Mouse (Mus musculus): Measurements from ENCODE around the gene Txk. TPM values are rescaled to one million over a fixed set of nuclear protein-coding genes. Genes with fewer than 3 reads are reported as not detected.

Gene Txk
- total RNA-seq, 1 experiment: 0.09 TPM

- DNase-seq (ENCODE audit: low read depth, low spot score): peak; percentile 36
- Histone ChIP-seq H3K27ac (ENCODE audit: insufficient read depth, low read depth, low read length, poor library complexity, severe bottlenecking) (no peak overlapping the region), H3K9me3 (ENCODE audit: control insufficient read depth, insufficient read depth, low read depth, low read length) (no peaks in the 10 kb centered on the region), H3K36me3 (ENCODE audit: control insufficient read depth, insufficient read depth, low read length, poor library complexity, severe bottlenecking) (no peaks in the 10 kb centered on the region), H3K9ac (ENCODE audit: insufficient read depth, low read depth, low read length, poor library complexity, severe bottlenecking) (peak overlapping the region; percentile 28; the same call in 1 of the 2 replicates), H3K4me3 (ENCODE audit: insufficient read depth in 1 of 2, low read depth in 1 of 2, low read length in 2 of 2, poor library complexity in 1 of 2, severe bottlenecking in 1 of 2) (peak overlapping the region; percentile 60 to 63), H3K4me1 (ENCODE audit: control insufficient read depth in 2 of 2, insufficient read depth in 2 of 2, low read length in 2 of 2, poor library complexity in 1 of 2) (peaks cover 1 to 5% of the 10 kb centered on the region in 2 experiments; a peak in 2 of 4 replicates)
- in situ Hi-C loops (cut with MboI; ENCODE audit: low sequenced_read_pairs in 2 of 2, unreplicated experiment in 2 of 2): no loop called here
- TF ChIP-seq ZC3H11A (IDR thresholded peaks at IDR 0.05; ENCODE audit: borderline replicate concordance, low read depth, low read length): no peak
- no peak for TF ChIP-seq MAFK (IDR thresholded peaks at IDR 0.05; ENCODE audit: insufficient read depth, low read depth, low read length)
- TF ChIP-seq HCFC1 (IDR thresholded peaks at IDR 0.05; ENCODE audit: borderline replicate concordance, insufficient read depth, low read length): no peak
- TF ChIP-seq CHD2 (IDR thresholded peaks at IDR 0.05; ENCODE audit: low read depth, low read length): no peak
- no peak for TF ChIP-seq ZNF384 (IDR thresholded peaks at IDR 0.05; ENCODE audit: low read depth, low read length)
Observed at GRCm38 (mm10) chr5:72647958-72648595, 104.5 kb downstream of the Txk start.

- Histone ChIP-seq H3K36me3 (ENCODE audit: control insufficient read depth, insufficient read depth, low read length, poor library complexity, severe bottlenecking) (no peaks in the 10 kb centered on the region), H3K27ac (ENCODE audit: insufficient read depth, low read depth, low read length, poor library complexity, severe bottlenecking) (no peak within 1 kb of the TSS), H3K9me3 (ENCODE audit: control insufficient read depth, insufficient read depth, low read depth, low read length) (no peaks in the 10 kb centered on the region), H3K4me3 (ENCODE audit: insufficient read depth in 1 of 2, low read depth in 1 of 2, low read length in 2 of 2, poor library complexity in 1 of 2, severe bottlenecking in 1 of 2) (peak within 1 kb of the TSS; percentile 60 to 63), H3K9ac (ENCODE audit: insufficient read depth, low read depth, low read length, poor library complexity, severe bottlenecking) (peak within 1 kb of the TSS; percentile 28; the same call in 1 of the 2 replicates), H3K4me1 (ENCODE audit: control insufficient read depth in 2 of 2, insufficient read depth in 2 of 2, low read length in 2 of 2, poor library complexity in 1 of 2) (peaks cover 1 to 5% of the 10 kb centered on the region in 2 experiments; a peak in 2 of 4 replicates)
- in situ Hi-C loops (cut with MboI; ENCODE audit: low sequenced_read_pairs in 2 of 2, unreplicated experiment in 2 of 2): no loop called here
- DNase-seq (ENCODE audit: low read depth, low spot score): peak; percentile 60
- TF ChIP-seq ZNF384 (IDR thresholded peaks at IDR 0.05; ENCODE audit: low read depth, low read length): no peak
Observed at GRCm38 (mm10) chr5:72647418-72647907, 105.1 kb downstream of the Txk start, which contains the start of gene Nipal1. Nipal1 (plus strand) TSS chr5:72647795.

GRCm38 (mm10) chr5:72646996-72647395 is 105.6 kb downstream of the Txk start:
- in situ Hi-C loops (cut with MboI; ENCODE audit: low sequenced_read_pairs in 2 of 2, unreplicated experiment in 2 of 2): no loop called here

GRCm38 (mm10) chr5:72646131-72646530 is 106.4 kb downstream of the Txk start:
- peaks cover 1 to 5% of the 10 kb centered on the region in 2 experiments; a peak in 2 of 4 replicates for H3K4me1 ChIP-seq (ENCODE audit: control insufficient read depth in 2 of 2, insufficient read depth in 2 of 2, low read length in 2 of 2, poor library complexity in 1 of 2)
- H3K36me3 ChIP-seq (ENCODE audit: control insufficient read depth, insufficient read depth, low read length, poor library complexity, severe bottlenecking): no peaks in the 10 kb centered on the region
- no peaks in the 10 kb centered on the region for H3K9me3 ChIP-seq (ENCODE audit: control insufficient read depth, insufficient read depth, low read depth, low read length)
- no peak for TF ChIP-seq ZC3H11A (IDR thresholded peaks at IDR 0.05; ENCODE audit: borderline replicate concordance, low read depth, low read length)
- no peak for TF ChIP-seq ZNF384 (IDR thresholded peaks at IDR 0.05; ENCODE audit: low read depth, low read length)
- TF ChIP-seq MAFK (IDR thresholded peaks at IDR 0.05; ENCODE audit: insufficient read depth, low read depth, low read length): no peak
- TF ChIP-seq HCFC1 (IDR thresholded peaks at IDR 0.05; ENCODE audit: borderline replicate concordance, insufficient read depth, low read length): no peak
- TF ChIP-seq CHD2 (IDR thresholded peaks at IDR 0.05; ENCODE audit: low read depth, low read length): no peak
- no peak overlapping the region for H3K4me3 ChIP-seq (ENCODE audit: insufficient read depth in 1 of 2, low read depth in 1 of 2, low read length in 2 of 2, poor library complexity in 1 of 2, severe bottlenecking in 1 of 2)
- DNase-seq (ENCODE audit: low read depth, low spot score): peak; percentile 38
- H3K27ac ChIP-seq (ENCODE audit: insufficient read depth, low read depth, low read length, poor library complexity, severe bottlenecking): no peak overlapping the region
- no peak overlapping the region for H3K9ac ChIP-seq (ENCODE audit: insufficient read depth, low read depth, low read length, poor library complexity, severe bottlenecking)
- in situ Hi-C loops (cut with MboI; ENCODE audit: low sequenced_read_pairs in 2 of 2, unreplicated experiment in 2 of 2): no loop called here

More at GRCm38 (mm10) chr5:72646996-72647395, 105.6 kb downstream of the Txk start:
- Histone ChIP-seq H3K9me3 (ENCODE audit: control insufficient read depth, insufficient read depth, low read depth, low read length) (no peaks in the 10 kb centered on the region), H3K4me1 (ENCODE audit: control insufficient read depth in 2 of 2, insufficient read depth in 2 of 2, low read length in 2 of 2, poor library complexity in 1 of 2) (peaks cover 1 to 5% of the 10 kb centered on the region in 2 experiments; a peak in 2 of 4 replicates), H3K4me3 (ENCODE audit: insufficient read depth in 1 of 2, low read depth in 1 of 2, low read length in 2 of 2, poor library complexity in 1 of 2, severe bottlenecking in 1 of 2) (peak overlapping the region in 1 of 2 experiments; percentile 60; a peak in 2 of 4 replicates), H3K36me3 (ENCODE audit: control insufficient read depth, insufficient read depth, low read length, poor library complexity, severe bottlenecking) (no peaks in the 10 kb centered on the region), H3K9ac (ENCODE audit: insufficient read depth, low read depth, low read length, poor library complexity, severe bottlenecking) (no peak overlapping the region), H3K27ac (ENCODE audit: insufficient read depth, low read depth, low read length, poor library complexity, severe bottlenecking) (no peak overlapping the region)
- no peak for TF ChIP-seq CHD2 (IDR thresholded peaks at IDR 0.05; ENCODE audit: low read depth, low read length)
- no peak for TF ChIP-seq ZC3H11A (IDR thresholded peaks at IDR 0.05; ENCODE audit: borderline replicate concordance, low read depth, low read length)
- TF ChIP-seq ZNF384 (IDR thresholded peaks at IDR 0.05; ENCODE audit: low read depth, low read length): no peak
- TF ChIP-seq MAFK (IDR thresholded peaks at IDR 0.05; ENCODE audit: insufficient read depth, low read depth, low read length): no peak
- TF ChIP-seq HCFC1 (IDR thresholded peaks at IDR 0.05; ENCODE audit: borderline replicate concordance, insufficient read depth, low read length): no peak
- no peak for DNase-seq (ENCODE audit: low read depth, low spot score)

Other genes with a start within 250 kb of the Txk start
- 0.21 and 0.49 TPM in 2 replicates for gene Corin, start 248.3 kb downstream of the Txk start, total RNA-seq (2012; rRNA removed)
- 10.6 and 13.4 TPM in 2 replicates for gene Nfxl1, start 193.1 kb downstream of the Txk start, total RNA-seq (2012; rRNA removed)
- 0.22 TPM in 1 of 2 replicates, not detected in the other for gene Zar1, start 171.5 kb downstream of the Txk start, total RNA-seq (2012; rRNA removed)
- not detected in 2 replicates for gene Gm5868, start 165.2 kb downstream of the Txk start, total RNA-seq (2012; rRNA removed)
- gene Cnga1, start 108.5 kb downstream of the Txk start, total RNA-seq (2012; rRNA removed): not detected in 2 replicates
- gene Nipal1, start 105.0 kb downstream of the Txk start, total RNA-seq (2012; rRNA removed): 0.11 and 0.22 TPM in 2 replicates
- 2.1 and 4.7 TPM in 2 replicates for gene Tec, start 115.7 kb upstream of the Txk start, total RNA-seq (2012; rRNA removed)
- gene Slain2, start 161.5 kb upstream of the Txk start, total RNA-seq (2012; rRNA removed): 23.0 and 24.5 TPM in 2 replicates
- gene Gm10135, start 221.9 kb upstream of the Txk start, total RNA-seq (2012; rRNA removed): not detected in 2 replicates